ENCODE assay signal across 9 mouse cellular contexts in genomic region chr17:32179621-32180491, GRCm38 (mm10). TPM values are rescaled to one million over a fixed set of nuclear protein-coding genes. Genes with fewer than 3 reads are reported as not detected.
A peak's percentile ranks its signal among the peaks of the same experiment; 100 is the strongest.
DNase-seq lines count a peak whose midpoint lies in the region; ATAC-seq lines count a peak whose summit lies in the region.
"Had no signal": no experiment of that assay in that cellular context is flagged by ENCODE, and none has a peak within 500 bp of the region (broad histone marks: within the 10 kb centered on the region; RNA-seq: fewer than 3 reads in every experiment).

No protein-coding gene starts in this region.

- H3K9me3 ChIP-seq in heart, embryonic 13.5 days, result no peaks in the 10 kb centered on the region
- H3K9me3 ChIP-seq in embryonic facial prominence, embryonic 11.5 days (replicated peaks; ENCODE audit: control insufficient read depth, low read length), result no peaks in the 10 kb centered on the region
- no peaks in the 10 kb centered on the region for H3K9me3 ChIP-seq in midbrain, embryonic 10.5 days (replicated peaks)
- no peaks in the 10 kb centered on the region for H3K9me3 ChIP-seq in liver, embryonic 12.5 days (replicated peaks)
- no peaks in the 10 kb centered on the region for H3K9me3 ChIP-seq in liver, embryonic 11.5 days (ENCODE audit: control insufficient read depth, low read length)
- H3K9me3 ChIP-seq: embryonic facial prominence, embryonic 12.5 days had no signal

- H3K27ac ChIP-seq in heart, embryonic 13.5 days (replicated peaks), result peak overlapping the region; percentile 37; the same call in 1 of the 2 replicates
- H3K27ac ChIP-seq in embryonic facial prominence, embryonic 11.5 days (replicated peaks; ENCODE audit: low read depth, low read length), result no peak overlapping the region
- peak overlapping the region; percentile 84 for H3K27ac ChIP-seq in midbrain, embryonic 10.5 days (replicated peaks)
- no peak overlapping the region for H3K27ac ChIP-seq in liver, embryonic 12.5 days
- H3K27ac ChIP-seq in liver, embryonic 11.5 days (ENCODE audit: low read depth, low read length), result no peak overlapping the region
- H3K27ac ChIP-seq: embryonic facial prominence, embryonic 12.5 days had no signal

- H3K9ac ChIP-seq in heart, embryonic 13.5 days, result no peak overlapping the region
- H3K9ac ChIP-seq in embryonic facial prominence, embryonic 11.5 days (replicated peaks; ENCODE audit: low read length), result no peak overlapping the region
- no peak overlapping the region for H3K9ac ChIP-seq in liver, embryonic 12.5 days
- no peak overlapping the region for H3K9ac ChIP-seq in liver, embryonic 11.5 days (ENCODE audit: low read depth, low read length)
- H3K9ac ChIP-seq: embryonic facial prominence, embryonic 12.5 days had no signal

- WGBS in heart, embryonic 13.5 days, result 33% methylated on average over 11 of the region's 11 CpGs
- WGBS in embryonic facial prominence, embryonic 11.5 days, result 58% methylated on average over 11 of the region's 11 CpGs
- WGBS in midbrain, embryonic 10.5 days, result 48% methylated on average over 11 of the region's 11 CpGs
- WGBS in liver, embryonic 12.5 days (ENCODE audit: insufficient replicate concordance), result 54% methylated on average over 11 of the region's 11 CpGs
- 55% methylated on average over 11 of the region's 11 CpGs for WGBS in liver, embryonic 11.5 days

- no peaks in the 10 kb centered on the region for H3K36me3 ChIP-seq in heart, embryonic 13.5 days
- no peaks in the 10 kb centered on the region for H3K36me3 ChIP-seq in embryonic facial prominence, embryonic 11.5 days (replicated peaks; ENCODE audit: control insufficient read depth, insufficient read depth, low read depth, low read length)
- no peaks in the 10 kb centered on the region for H3K36me3 ChIP-seq in midbrain, embryonic 10.5 days
- H3K36me3 ChIP-seq in liver, embryonic 12.5 days, result no peaks in the 10 kb centered on the region
- H3K36me3 ChIP-seq in liver, embryonic 11.5 days (ENCODE audit: control insufficient read depth, insufficient read depth, low read length), result no peaks in the 10 kb centered on the region
- H3K36me3 ChIP-seq: embryonic facial prominence, embryonic 12.5 days had no signal

- ATAC-seq in heart, embryonic 13.5 days (ENCODE audit: extremely low read depth, insufficient number of reproducible peaks, low FRiP score, low TSS enrichment), result no peak
- ATAC-seq in embryonic facial prominence, embryonic 11.5 days (replicated peaks; ENCODE audit: insufficient number of reproducible peaks, low FRiP score, low TSS enrichment, low read depth), result peak; percentile 75; the same call in 1 of the 2 replicates
- ATAC-seq in liver, embryonic 12.5 days, result no peak
- ATAC-seq in liver, embryonic 11.5 days (replicated peaks; ENCODE audit: low FRiP score), result no peak

- no peak for DNase-seq in heart, postnatal 4 days
- peak; percentile 30 for DNase-seq in 3134 (ENCODE audit: extremely low read depth, insufficient read length, low spot score)
- no peak for DNase-seq in embryonic facial prominence, embryonic 11.5 days (ENCODE audit: low spot score)
- peak; percentile 41 for DNase-seq in midbrain, embryonic 10.5 days (ENCODE audit: low spot score)
- DNase-seq in frontal cortex, adult 2 months (ENCODE audit: extremely low spot score in 1 of 2, low spot score in 1 of 2), result no peak
- no peak for DNase-seq in liver, embryonic 11.5 days (ENCODE audit: low spot score)

- H3K27me3 ChIP-seq in heart, embryonic 13.5 days (replicated peaks), result no peaks in the 10 kb centered on the region
- H3K27me3 ChIP-seq in embryonic facial prominence, embryonic 11.5 days (ENCODE audit: control insufficient read depth, insufficient read depth, low read length), result no peaks in the 10 kb centered on the region
- peaks cover 4% of the 10 kb centered on the region for H3K27me3 ChIP-seq in midbrain, embryonic 10.5 days (ENCODE audit: low read depth, poor library complexity, severe bottlenecking)
- H3K27me3 ChIP-seq in liver, embryonic 12.5 days (replicated peaks), result peaks cover 11% of the 10 kb centered on the region
- no peaks in the 10 kb centered on the region for H3K27me3 ChIP-seq in liver, embryonic 11.5 days (replicated peaks; ENCODE audit: control insufficient read depth, insufficient read depth, low read length)
- H3K27me3 ChIP-seq: embryonic facial prominence, embryonic 12.5 days had no signal

- no peak overlapping the region for H3K4me3 ChIP-seq in heart, embryonic 13.5 days
- H3K4me3 ChIP-seq in embryonic facial prominence, embryonic 11.5 days (ENCODE audit: low read depth, low read length), result no peak overlapping the region
- H3K4me3 ChIP-seq in midbrain, embryonic 10.5 days, result peak overlapping the region; percentile 26; the same call in 1 of the 2 replicates
- H3K4me3 ChIP-seq in liver, embryonic 12.5 days, result no peak overlapping the region
- no peak overlapping the region for H3K4me3 ChIP-seq in liver, embryonic 11.5 days (ENCODE audit: low read depth, low read length)
- H3K4me3 ChIP-seq: embryonic facial prominence, embryonic 12.5 days had no signal

- no peak overlapping the region for H3K4me2 ChIP-seq in heart, embryonic 13.5 days
- no peak overlapping the region for H3K4me2 ChIP-seq in embryonic facial prominence, embryonic 11.5 days (ENCODE audit: low read depth, low read length)
- H3K4me2 ChIP-seq in liver, embryonic 12.5 days, result no peak overlapping the region
- H3K4me2 ChIP-seq in liver, embryonic 11.5 days, result no peak overlapping the region
- H3K4me2 ChIP-seq: embryonic facial prominence, embryonic 12.5 days had no signal

- peaks cover 28% of the 10 kb centered on the region for H3K4me1 ChIP-seq in heart, embryonic 13.5 days
- no peaks in the 10 kb centered on the region for H3K4me1 ChIP-seq in embryonic facial prominence, embryonic 11.5 days (ENCODE audit: control insufficient read depth, insufficient read depth, low read length)
- H3K4me1 ChIP-seq in midbrain, embryonic 10.5 days, result peaks cover 36% of the 10 kb centered on the region
- H3K4me1 ChIP-seq in liver, embryonic 12.5 days, result no peaks in the 10 kb centered on the region
- H3K4me1 ChIP-seq in liver, embryonic 11.5 days (replicated peaks; ENCODE audit: control insufficient read depth, insufficient read depth, low read length), result no peaks in the 10 kb centered on the region

RNA-seq across cellular contexts. Expression of gene Ephx3, which starts 9.5 kb away (rescaled TPM):
- 0.11 TPM in 1 of 2 replicates, not detected in the other for polyA plus RNA-seq in heart, embryonic 13.5 days (2015; fragmentation: Nextera tagmentation; extraction: Ambion mirVana)
- total RNA-seq in heart, postnatal 4 days (2021), result under 1 TPM; 0.38 TPM
- not detected in 2 replicates for polyA plus RNA-seq in embryonic facial prominence, embryonic 11.5 days (2014; fragmentation: Nextera tagmentation; extraction: Ambion mirVana)
- polyA plus RNA-seq in midbrain, embryonic 10.5 days (2016; fragmentation: Nextera tagmentation; extraction: Ambion mirVana), result 0.19 and 0.24 TPM in 2 replicates
- polyA plus RNA-seq in frontal cortex, adult 2 months (2012; rRNA removed), result 0.63 and 1.3 TPM in 2 replicates
- 0.10 and 0.13 TPM in 2 replicates for polyA plus RNA-seq in liver, embryonic 12.5 days (2016; fragmentation: Nextera tagmentation; extraction: Ambion mirVana)
- 0.14 TPM in 1 of 2 replicates, not detected in the other for polyA plus RNA-seq in liver, embryonic 11.5 days (2014; fragmentation: Nextera tagmentation; extraction: Ambion mirVana)

RNA-seq across cellular contexts. Expression of gene Notch3, which starts 13.2 kb away (rescaled TPM):
- polyA plus RNA-seq in heart, embryonic 13.5 days (2015; fragmentation: Nextera tagmentation; extraction: Ambion mirVana), result 5.7 and 5.9 TPM in 2 replicates
- total RNA-seq in heart, postnatal 4 days (2021), result 10 to 100 TPM; 51.5 to 52.3 TPM
- 17.7 and 18.2 TPM in 2 replicates for polyA plus RNA-seq in embryonic facial prominence, embryonic 11.5 days (2014; fragmentation: Nextera tagmentation; extraction: Ambion mirVana)
- 23.4 and 28.2 TPM in 2 replicates for polyA plus RNA-seq in midbrain, embryonic 10.5 days (2016; fragmentation: Nextera tagmentation; extraction: Ambion mirVana)
- 7.1 and 9.5 TPM in 2 replicates for polyA plus RNA-seq in frontal cortex, adult 2 months (2012; rRNA removed)
- polyA plus RNA-seq in liver, embryonic 12.5 days (2016; fragmentation: Nextera tagmentation; extraction: Ambion mirVana), result 1.7 and 2.3 TPM in 2 replicates
- 5.1 and 5.4 TPM in 2 replicates for polyA plus RNA-seq in liver, embryonic 11.5 days (2014; fragmentation: Nextera tagmentation; extraction: Ambion mirVana)

Comparison
In these comparisons a context has a peak if more than half of its experiments do, and no peak if none do; other contexts are left out.
1. H3K27ac ChIP-seq: peak in heart, embryonic 13.5 days (single experiment) and midbrain, embryonic 10.5 days (single experiment); none in embryonic facial prominence, embryonic 11.5 days (single experiment), liver, embryonic 12.5 days (single experiment) and liver, embryonic 11.5 days (single experiment).
2. DNase-seq: peak in 3134 (single experiment) and midbrain, embryonic 10.5 days (single experiment); none in heart, postnatal 4 days (single experiment), embryonic facial prominence, embryonic 11.5 days (single experiment), frontal cortex, adult 2 months (0 of 2) and liver, embryonic 11.5 days (single experiment).